Mouse (Mus musculus) frontal cortex, adult (tissue): ENCODE measurements around the gene Pop5.

Source experiments
- ATAC-seq: cut with Nextera tagmentation; 2 replicates; pipeline ENCODE4 v1.9.2; 2017; ENCODE audit warnings: mild to moderate bottlenecking, moderate library complexity, mixed read lengths; ENCODE audit not compliant: low TSS enrichment

Pop5 gene

GRCm38 (mm10) chr5:115262502-115263291, 27.1 kb downstream of the Pop5 start:
- ATAC-seq, result no peak

- no peak for ATAC-seq
Measured at GRCm38 (mm10) chr5:115266340-115266739, 30.7 kb downstream of the Pop5 start.

- ATAC-seq, result no peak
Measured at GRCm38 (mm10) chr5:115266787-115267468, 31.3 kb downstream of the Pop5 start.

GRCm38 (mm10) chr5:115267469-115268045, 31.9 kb downstream of the Pop5 start:
- no peak for ATAC-seq

GRCm38 (mm10) chr5:115268266-115268665, 32.6 kb downstream of the Pop5 start:
- no peak for ATAC-seq

GRCm38 (mm10) chr5:115269969-115270368, 34.3 kb downstream of the Pop5 start:
- ATAC-seq, result no peak

GRCm38 (mm10) chr5:115271931-115272811, 36.5 kb downstream of the Pop5 start:
- peak; percentile 39; the same call in 1 of the 2 replicates for ATAC-seq

- peak; percentile 91 for ATAC-seq
Measured at GRCm38 (mm10) chr5:115272812-115273548, 37.3 kb downstream of the Pop5 start, which contains the start of gene Rnf10. Rnf10 (minus strand) TSS chr5:115272898.

GRCm38 (mm10) chr5:115273549-115274135, 38.0 kb downstream of the Pop5 start:
- ATAC-seq, result no peak

GRCm38 (mm10) chr5:115274353-115274752, 38.7 kb downstream of the Pop5 start:
- no peak for ATAC-seq

GRCm38 (mm10) chr5:115274771-115275170, 39.1 kb downstream of the Pop5 start:
- no peak for ATAC-seq

GRCm38 (mm10) chr5:115275998-115276397, 40.4 kb downstream of the Pop5 start:
- no peak for ATAC-seq

- no peak for ATAC-seq
Measured at GRCm38 (mm10) chr5:115278053-115278452, 42.4 kb downstream of the Pop5 start.

GRCm38 (mm10) chr5:115278785-115279184, 43.1 kb downstream of the Pop5 start:
- no peak for ATAC-seq

- peak; percentile 85 for ATAC-seq
Measured at GRCm38 (mm10) chr5:115279226-115280049, 43.8 kb downstream of the Pop5 start, which contains the start of gene Coq5. Coq5 (plus strand) TSS chr5:115279666.

- no peak for ATAC-seq
Measured at GRCm38 (mm10) chr5:115280050-115280687, 44.5 kb downstream of the Pop5 start.

- no peak for ATAC-seq
Measured at GRCm38 (mm10) chr5:115284735-115285134, 49.1 kb downstream of the Pop5 start.

- ATAC-seq, result no peak
Measured at GRCm38 (mm10) chr5:115294173-115294572, 58.5 kb downstream of the Pop5 start.
